Mouse (Mus musculus) hematopoietic stem cell, adult 5-6 weeks (primary cell): ENCODE data around the gene Cdk14. TPM values are rescaled to one million over a fixed set of nuclear protein-coding genes. Genes with fewer than 3 reads are reported as not detected.
"Not testable (repeated sequence)": the region's sequence is repeated elsewhere in the genome, so short reads cannot be mapped to it uniquely, and the experiment has no call there.

Experiments
- ATAC-seq, 2 experiments: fragments of 125-278 bp in 1 of 2; replicated peaks in 1 of 2; 2 replicates each; pipeline ENCODE4 v1.8.0; 2016 to 2017; ENCODE audit warnings: inconsistent platforms in 2 of 2, mild to moderate bottlenecking in 2 of 2, moderate number of reproducible peaks in 2 of 2, low read depth in 1 of 2, moderate TSS enrichment in 1 of 2; ENCODE audit not compliant: low FRiP score in 2 of 2, poor library complexity in 2 of 2, severe bottlenecking in 2 of 2, insufficient read depth in 1 of 2, low TSS enrichment in 1 of 2
- total RNA-seq: library from RNA; stranded (forward); fragments of 172-1452, 232-1000 nt; gene quantifications from 2 replicates; pipeline ENCODE4 v1.2.3, GENCODE M21; 2017

The Cdk14 gene
- total RNA-seq, 1 experiment from 2014 or later = 14.8 TPM

GRCm38 (mm10) chr5:5341611-5342010, 78.5 kb downstream of the Cdk14 start:
- ATAC-seq = no peak

GRCm38 (mm10) chr5:5333916-5334315, 86.2 kb downstream of the Cdk14 start:
- peak in 1 of 2 experiments; percentile 32; a peak in 1 of 4 replicates for ATAC-seq

- no peak for ATAC-seq
These were observed 89.1 kb downstream of the Cdk14 start for GRCm38 (mm10) chr5:5330926-5331460.

GRCm38 (mm10) chr5:5329018-5329417, 91.1 kb downstream of the Cdk14 start:
- not testable (repeated sequence) for ATAC-seq

GRCm38 (mm10) chr5:5326716-5327115, 93.4 kb downstream of the Cdk14 start:
- no peak for ATAC-seq

- ATAC-seq = no peak
These were observed 97.4 kb downstream of the Cdk14 start for GRCm38 (mm10) chr5:5322699-5323098.

- peak in 1 of 2 experiments; percentile 25; a peak in 2 of 4 replicates for ATAC-seq
These were observed 99.5 kb downstream of the Cdk14 start for GRCm38 (mm10) chr5:5320506-5321181.

GRCm38 (mm10) chr5:5319824-5320505, 100.1 kb downstream of the Cdk14 start:
- peak; percentile 75 to 89 for ATAC-seq

- ATAC-seq = no peak
These were observed 105.8 kb downstream of the Cdk14 start for GRCm38 (mm10) chr5:5314270-5314669.

- ATAC-seq = no peak
These were observed 106.8 kb downstream of the Cdk14 start for GRCm38 (mm10) chr5:5313195-5313760.

GRCm38 (mm10) chr5:5305286-5305685, 114.8 kb downstream of the Cdk14 start:
- ATAC-seq = no peak

GRCm38 (mm10) chr5:5303102-5303670, 116.9 kb downstream of the Cdk14 start:
- no peak for ATAC-seq

- no peak for ATAC-seq
These were observed 118.5 kb downstream of the Cdk14 start for GRCm38 (mm10) chr5:5301571-5302079.

- no peak for ATAC-seq
These were observed 119.1 kb downstream of the Cdk14 start for GRCm38 (mm10) chr5:5300998-5301397.

GRCm38 (mm10) chr5:5300290-5300689, 119.8 kb downstream of the Cdk14 start:
- no peak for ATAC-seq

GRCm38 (mm10) chr5:5297222-5297621, 122.9 kb downstream of the Cdk14 start:
- no peak for ATAC-seq

- ATAC-seq = no peak
These were observed 123.3 kb downstream of the Cdk14 start for GRCm38 (mm10) chr5:5296773-5297172.
